Mouse (Mus musculus) heart, adult 8-10 months (tissue): ENCODE measurements around the gene Plekho2. TPM values are rescaled to one million over a fixed set of nuclear protein-coding genes. Genes with fewer than 3 reads are reported as not detected.
A peak's percentile ranks its signal among the peaks of the same experiment; 100 is the strongest.

Source experiments
- DNase-seq: peaks from one replicate; pipeline ENCODE4 v3.0.0; 2022; ENCODE audit warnings: low spot score
- total RNA-seq, 4 experiments: library from RNA; stranded (reverse); gene quantifications; 2 replicates each; pipeline ENCODE4 v1.2.4; 2022

Plekho2 gene
- total RNA-seq, 4 experiments from 2014 or later: 7.4 to 12.3 (median 10.8) TPM

DNA sequence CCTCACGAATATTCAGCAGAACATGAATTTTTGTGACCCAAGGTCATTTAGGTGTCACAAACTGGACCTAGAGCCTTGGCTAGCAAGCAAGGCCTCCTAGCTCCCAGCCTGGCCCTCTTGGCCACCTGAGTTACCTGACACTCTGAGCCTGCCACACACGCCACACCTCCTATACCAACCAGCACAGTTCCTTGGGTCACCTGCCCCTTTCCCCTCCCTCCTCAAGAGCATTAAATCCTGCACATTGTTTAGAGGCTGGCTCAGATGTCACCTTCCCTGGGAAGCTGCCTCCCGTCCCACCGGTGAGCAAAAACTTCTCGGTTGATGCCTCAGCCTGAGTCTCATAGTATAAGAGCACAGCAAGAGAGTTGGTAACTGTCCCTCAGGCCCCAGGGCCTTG lies 48.6 kb downstream of the Plekho2 start:
- no peak for DNase-seq

DNA sequence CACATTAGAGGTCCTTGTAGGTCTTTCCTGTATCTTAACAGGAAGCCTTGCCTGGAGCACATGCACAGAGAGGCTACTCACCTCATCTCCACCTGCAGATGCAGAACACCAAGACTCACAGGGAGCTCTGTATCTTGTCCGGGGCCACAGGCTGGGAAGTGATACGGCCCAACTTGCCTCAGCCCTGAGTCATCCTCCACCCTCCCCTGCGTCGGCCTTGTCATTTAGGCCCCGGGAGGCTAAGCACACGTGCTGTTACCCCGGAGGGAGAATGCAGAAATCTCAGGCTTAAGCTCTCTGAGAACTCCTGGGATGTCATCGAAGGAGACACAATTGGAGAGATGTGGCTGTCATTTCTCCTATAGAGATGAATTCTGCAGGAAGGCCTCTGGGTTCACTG lies 50.2 kb downstream of the Plekho2 start:
- no peak for DNase-seq

DNA sequence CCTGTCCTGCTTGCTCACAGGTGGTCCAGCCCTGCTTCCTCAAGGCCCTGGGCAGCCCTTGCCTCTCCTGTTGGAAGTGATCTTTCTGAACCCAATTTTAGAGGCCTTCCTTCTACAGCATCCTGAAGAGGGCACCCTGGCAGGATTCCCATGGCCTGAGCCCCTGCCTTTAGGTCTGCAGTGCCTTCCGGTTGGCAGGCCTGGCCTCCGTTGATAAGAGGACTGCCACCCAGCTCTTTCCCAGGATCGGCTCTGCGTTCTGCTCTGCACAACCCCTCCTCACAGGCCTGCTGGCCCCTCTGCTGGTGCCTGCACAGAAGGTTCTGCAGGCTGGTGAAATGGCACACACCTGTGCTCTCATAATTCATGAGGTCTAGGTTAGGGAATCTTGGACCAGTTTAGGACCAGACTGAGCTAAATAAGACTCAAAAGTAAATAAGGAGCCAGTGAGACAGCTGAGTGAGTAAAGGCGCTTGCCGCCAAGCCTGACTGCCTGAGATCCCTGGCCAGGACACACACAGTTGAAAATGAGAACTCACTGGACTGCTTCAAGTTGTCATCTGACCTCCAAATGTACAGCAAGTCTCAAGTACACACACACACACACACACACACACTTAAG lies 51.3 kb downstream of the Plekho2 start:
- DNase-seq: no peak

DNA sequence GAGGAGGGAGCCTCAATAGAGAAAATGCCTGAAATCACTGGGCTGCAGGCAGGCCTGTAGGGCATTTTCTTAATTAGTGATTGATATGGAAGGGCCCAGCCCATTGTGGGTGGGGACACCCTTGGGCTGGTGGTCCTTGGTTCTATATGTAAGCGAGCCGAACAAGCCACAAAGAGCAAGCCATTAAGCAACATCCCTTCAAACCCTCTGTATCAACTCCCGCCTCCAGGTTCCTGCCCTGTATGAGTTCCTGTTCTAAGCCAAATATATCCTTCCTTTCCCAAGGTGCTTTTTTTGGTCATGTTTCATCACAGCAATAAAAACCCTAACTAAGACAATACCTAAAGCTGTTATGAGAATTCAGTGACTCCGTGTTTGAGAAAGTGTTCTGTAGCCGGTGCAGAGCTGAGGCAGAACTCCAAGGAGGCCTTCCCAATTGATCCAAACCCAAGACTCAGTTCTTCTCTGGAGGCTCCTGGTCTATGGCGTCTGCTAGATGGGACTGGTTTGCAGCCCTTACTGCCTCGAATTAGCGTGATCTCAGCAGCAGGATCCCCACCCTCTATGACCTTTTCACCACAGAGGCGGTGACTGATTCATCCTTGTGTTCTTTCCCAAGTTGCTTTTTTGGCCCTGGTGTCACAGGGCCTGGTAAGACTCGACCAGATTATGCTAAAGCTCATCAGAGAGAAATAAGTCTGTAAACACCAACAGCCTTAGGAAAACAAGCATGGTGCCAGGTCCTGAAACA lies 54.2 kb downstream of the Plekho2 start:
- no peak for DNase-seq

DNA sequence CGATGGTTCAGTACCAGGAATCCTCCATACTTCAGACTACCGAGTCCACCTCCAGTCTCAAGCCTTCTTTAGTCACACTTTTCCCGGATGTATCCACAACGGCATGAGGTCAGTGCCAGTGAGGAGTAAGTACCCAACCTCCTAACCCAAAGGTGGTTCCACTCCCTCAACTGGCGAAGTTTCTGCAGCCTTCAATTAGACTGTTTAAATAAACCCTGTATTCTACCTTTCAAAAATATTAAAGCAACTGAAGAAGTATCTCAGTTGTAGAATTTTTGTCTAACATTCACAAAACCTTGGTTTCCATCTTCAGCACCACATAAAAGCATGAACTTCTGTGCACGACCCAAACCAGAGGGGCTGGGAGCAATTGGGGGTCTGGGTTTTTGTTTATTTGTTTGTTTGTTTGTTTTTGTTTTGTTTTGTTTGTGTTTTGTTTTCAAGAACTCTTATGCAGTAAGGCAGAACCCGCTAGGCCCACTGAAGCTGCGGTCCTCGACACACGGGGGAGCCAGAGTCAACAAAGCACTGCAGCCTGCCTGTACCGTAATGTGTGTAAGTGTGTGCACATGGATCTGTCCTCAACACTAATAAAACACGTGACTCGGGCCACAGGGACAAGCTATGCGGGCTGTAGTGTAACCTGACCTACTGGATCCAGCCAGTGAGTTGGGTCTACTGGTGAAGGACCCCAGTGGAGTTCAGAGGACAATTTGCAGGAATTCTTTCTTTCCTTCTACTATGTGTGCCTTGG lies 56.1 kb downstream of the Plekho2 start:
- peak; percentile 86 for DNase-seq

DNA sequence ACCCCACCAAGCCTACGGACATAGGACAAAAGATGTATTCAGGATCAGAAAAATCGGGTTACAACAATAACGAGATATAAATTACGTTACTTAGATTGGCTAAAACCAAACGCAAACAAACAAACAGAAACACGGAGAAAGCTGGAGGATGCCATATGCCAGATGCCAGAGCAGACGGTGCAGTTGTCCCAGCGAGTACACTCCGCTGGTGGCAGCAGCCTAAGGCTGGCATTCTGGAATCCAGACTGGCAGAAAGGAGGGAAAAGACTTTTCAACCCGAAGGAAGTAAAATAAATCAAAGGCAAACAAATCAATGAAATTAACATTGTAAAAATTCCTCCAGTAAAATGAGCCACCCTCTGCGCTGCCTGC lies 59.3 kb downstream of the Plekho2 start:
- DNase-seq: no peak

DNA sequence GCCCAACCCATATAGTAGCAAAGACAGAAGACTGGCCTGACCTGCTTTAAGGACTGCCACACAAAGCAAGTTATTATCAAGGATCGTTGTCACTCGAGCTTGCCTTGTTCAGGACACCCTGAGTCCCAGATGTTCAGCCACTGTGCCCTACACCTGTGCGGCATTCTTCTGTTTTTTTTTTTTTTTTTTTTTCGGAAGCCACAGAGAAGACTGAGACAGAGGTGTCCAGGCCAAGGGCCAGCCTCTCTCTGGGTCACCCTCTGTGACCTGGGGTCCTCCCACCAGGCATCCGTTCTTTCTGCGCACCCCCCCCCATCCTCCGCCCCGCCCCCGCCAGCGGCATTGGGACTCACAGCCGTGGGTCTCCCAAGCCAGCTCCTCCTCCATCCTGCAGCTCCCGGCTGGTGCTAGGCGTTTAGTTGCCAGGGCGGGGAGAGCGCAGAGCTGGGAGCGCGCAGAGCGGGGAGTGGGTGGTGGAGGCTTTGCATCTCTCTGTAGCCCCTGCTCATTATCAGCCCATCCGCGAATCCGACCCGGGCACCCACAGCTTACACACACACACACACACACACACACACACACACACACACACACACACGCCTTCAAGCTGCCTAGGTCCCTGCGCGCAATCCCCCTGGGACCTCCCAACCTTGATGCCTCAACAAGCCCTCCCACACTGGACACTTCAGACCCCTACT lies 59.9 kb downstream of the Plekho2 start, which contains the start of gene Ankdd1a:
Gene Ankdd1a, minus strand, starts transcription at position 387 of the 698 bp plus-strand sequence.
- DNase-seq: no peak

DNA sequence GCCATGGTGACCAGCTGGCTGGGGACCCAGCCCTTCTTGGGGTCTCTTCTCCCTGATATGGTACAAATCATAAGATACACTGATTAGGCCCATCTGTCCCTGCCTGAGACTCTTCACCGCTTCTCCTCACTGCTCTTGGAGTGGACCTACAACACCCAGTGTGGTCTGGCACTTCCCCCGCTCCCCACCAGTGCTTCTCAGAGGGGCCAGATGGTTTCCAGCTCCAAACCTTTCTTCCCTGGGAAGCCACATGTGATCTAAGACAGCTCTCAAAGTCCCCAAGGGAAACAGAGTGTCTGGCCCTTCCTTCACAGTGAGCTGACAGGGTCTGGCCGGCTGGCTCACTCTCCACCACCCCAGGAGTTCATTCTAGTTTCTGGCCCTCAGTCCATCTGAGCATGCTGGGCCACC lies 65.0 kb downstream of the Plekho2 start:
- DNase-seq: no peak

DNA sequence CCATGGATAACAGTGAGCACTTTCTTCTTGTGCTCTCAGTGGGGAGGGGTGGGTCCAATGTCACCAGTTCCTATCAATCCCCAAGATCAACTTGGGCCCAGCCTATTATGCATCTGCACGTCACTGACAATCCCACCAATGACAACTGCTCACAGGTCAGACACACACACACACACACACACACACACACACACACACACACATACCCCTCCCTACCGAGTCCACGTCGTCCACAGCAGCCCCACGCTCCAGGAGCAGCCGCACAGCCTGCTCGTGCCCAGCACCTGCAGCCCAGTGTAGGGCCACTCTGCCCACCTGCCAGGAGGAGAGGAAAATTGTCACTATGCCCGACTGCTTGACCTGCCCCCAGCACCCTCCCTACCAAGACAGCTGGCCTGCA lies 65.4 kb downstream of the Plekho2 start:
- DNase-seq: no peak

DNA sequence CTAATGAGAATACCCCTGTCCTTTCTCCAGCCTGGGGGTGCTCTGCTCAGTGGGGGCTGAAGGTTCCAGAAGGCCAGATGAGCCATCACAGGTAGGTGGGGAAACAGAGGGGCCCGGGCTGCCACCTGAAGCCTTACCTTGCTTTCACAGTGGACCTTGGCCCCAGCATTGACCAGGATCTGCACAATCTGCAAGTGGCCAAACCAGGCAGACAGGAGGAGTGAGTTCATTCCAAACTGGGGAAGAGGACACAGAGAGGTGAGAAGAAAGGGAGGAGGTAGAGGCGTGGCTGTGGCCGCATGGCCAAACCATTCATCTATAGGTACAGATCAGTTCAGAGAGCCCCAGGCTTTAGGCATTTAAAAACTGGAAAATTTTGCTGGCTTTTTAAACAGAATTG lies 67.3 kb downstream of the Plekho2 start:
- no peak for DNase-seq

DNA sequence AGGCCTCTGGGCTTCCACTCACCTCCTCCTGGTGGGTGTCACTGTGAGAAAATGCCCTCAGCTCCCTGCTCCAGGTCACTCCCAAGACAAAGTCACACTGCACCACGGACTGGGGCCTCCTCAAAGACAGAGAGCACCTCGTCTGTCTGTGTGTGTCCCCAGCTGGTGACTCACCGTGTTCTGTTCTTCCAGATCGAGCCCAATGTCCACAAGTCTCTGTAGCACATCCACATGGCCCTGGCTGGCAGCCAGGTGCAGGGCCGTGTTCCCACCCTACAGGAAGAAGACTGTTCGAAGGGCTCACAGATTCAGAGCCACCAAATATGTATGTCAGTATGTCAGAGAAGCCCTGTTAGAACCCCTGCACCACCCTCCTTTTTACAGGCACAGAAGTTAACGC lies 71.4 kb downstream of the Plekho2 start:
- DNase-seq: no peak

DNA sequence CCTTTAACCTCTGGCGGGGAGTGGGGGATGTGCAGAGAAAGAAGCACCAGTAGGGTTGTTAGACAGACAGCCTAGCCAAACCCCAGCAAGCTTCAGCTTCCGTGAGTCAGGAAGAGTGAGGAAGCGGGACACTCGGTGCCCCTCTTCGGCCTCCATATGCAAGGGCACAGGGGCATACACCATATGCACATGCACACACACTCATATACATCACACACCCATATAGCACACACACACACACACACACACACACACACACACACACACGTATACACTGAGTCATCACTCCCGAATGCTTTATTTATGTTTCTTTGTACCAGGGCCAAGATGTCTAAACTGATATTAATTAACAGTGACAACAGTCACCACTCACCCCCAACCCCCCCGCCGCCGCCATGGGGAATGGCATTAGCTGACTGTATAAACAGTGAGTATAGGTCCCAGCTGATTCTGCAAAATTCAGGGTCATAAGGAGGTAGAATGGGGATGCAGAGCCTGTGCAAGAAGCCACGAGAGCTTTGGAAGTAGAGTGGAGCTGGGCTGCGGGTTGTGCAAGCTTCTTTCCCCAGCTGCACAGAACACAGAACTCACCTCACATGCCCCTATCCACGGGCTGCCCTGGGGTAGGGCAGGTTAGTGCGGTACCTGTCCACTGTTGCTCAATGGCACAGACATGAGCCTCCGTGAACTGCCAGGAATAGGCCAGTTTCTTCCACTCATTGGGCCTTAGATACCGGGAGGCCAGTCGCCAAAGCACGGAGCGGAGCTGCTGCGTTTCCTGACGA lies 76.9 kb downstream of the Plekho2 start:
- DNase-seq: no peak

Other genes with a start within 250 kb of the Plekho2 start
- 10 to 100 TPM; 13.3 to 16.8 (median 16.0) TPM for gene Pdcd7, start 233.9 kb downstream of the Plekho2 start, total RNA-seq
- gene Ubap1l, start 219.0 kb downstream of the Plekho2 start, total RNA-seq: under 1 TPM in 2 of 4 experiments, not detected in 2; 0.27 to 0.40 TPM
- gene Kbtbd13, start 188.4 kb downstream of the Plekho2 start, total RNA-seq: 1 to 10 TPM; 2.4 to 3.6 (median 3.1) TPM
- 1 to 10 TPM; 5.5 to 8.0 (median 6.0) TPM for gene Rasl12, start 181.5 kb downstream of the Plekho2 start, total RNA-seq
- gene Slc51b, start 157.1 kb downstream of the Plekho2 start, total RNA-seq: not detected
- gene Mtfmt, start 144.3 kb downstream of the Plekho2 start, total RNA-seq: 1 to 10 TPM; 5.4 to 7.9 (median 6.9) TPM
- 10 to 100 TPM; 12.9 to 17.1 (median 15.9) TPM for gene Spg21, start 119.1 kb downstream of the Plekho2 start, total RNA-seq
- not detected for gene Ankdd1a, start 59.8 kb downstream of the Plekho2 start, total RNA-seq
- gene Pif1, start 7.1 kb upstream of the Plekho2 start, total RNA-seq: not detected
- 10 to 100 TPM; 24.9 to 28.7 (median 26.5) TPM for gene Rbpms2, start 49.6 kb upstream of the Plekho2 start, total RNA-seq
- 100 to 1,000 TPM; 182 to 262 (median 217) TPM for gene Oaz2, start 88.0 kb upstream of the Plekho2 start, total RNA-seq
- gene Zfp609, start 247.5 kb upstream of the Plekho2 start, total RNA-seq: 10 to 100 TPM; 21.6 to 25.1 (median 22.2) TPM